Mouse (Mus musculus) effector memory CD4-positive, alpha-beta T cell, adult 5 months (primary cell): ENCODE results near the gene Ddx20. TPM values are rescaled to one million over a fixed set of nuclear protein-coding genes. Genes with fewer than 3 reads are reported as not detected.

Experiments
- polyA plus RNA-seq: library from polyadenylated mRNA; unstranded; fragments of 100-300 nt; shearing (Covaris generic); gene quantifications from one replicate; pipeline ENCODE4 v1.2.1, GENCODE M21; 2017

The Ddx20 gene
- polyA plus RNA-seq: 17.4 TPM

DNA sequence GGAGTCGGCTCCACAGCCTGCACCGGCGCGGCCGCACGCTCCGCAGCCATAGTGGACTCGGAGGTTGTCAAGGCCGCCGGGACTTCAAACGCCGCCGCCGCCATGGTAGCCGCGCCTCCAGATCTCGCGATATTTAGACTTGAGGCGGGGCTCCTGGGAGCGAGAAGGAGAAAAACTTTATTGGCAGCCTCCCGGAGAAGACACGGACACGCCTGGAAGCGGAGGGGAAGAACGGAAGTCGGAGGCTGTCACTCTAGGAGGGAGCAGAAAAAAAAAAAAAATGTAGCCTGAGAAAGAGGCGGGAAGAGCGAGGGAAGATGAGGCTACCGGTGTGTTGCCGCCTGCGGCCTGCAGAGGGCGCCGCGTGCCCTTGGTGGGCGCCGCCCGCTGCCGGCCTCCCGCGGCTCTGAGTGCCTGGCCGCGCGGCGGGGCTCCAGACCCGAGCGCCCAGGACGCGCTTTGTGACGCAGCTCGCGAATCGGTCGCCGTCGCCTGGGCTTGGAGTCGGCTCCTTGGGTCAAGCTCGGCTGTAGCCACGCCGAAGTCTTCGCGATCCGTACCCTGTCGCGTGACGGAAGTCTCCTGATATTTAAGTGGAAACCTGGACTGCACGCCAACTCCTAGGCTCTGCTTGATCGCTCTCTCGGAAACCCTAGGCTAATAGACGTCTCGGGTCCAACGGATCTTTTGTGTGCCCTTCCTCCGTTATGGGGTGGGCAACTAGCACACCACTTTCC lies at the start of gene Ddx20:
Gene Ddx20, minus strand, starts transcription at position 251 of the 737 bp plus-strand sequence.

GRCm38 (mm10) chr3:105704031-105705008 lies 16.9 kb upstream of the Ddx20 start, which contains the start of gene Inka2:
Inka2 (plus strand) TSS chr3:105704599.

Other genes starting within 250 kb of the Ddx20 start
- not detected for gene Kcnd3, start 235.2 kb downstream of the Ddx20 start, polyA plus RNA-seq
- gene Inka2, start 17.0 kb upstream of the Ddx20 start, polyA plus RNA-seq: 0.31 TPM
- gene Rap1a, start 113.8 kb upstream of the Ddx20 start, polyA plus RNA-seq: 228 TPM
- not detected for gene Adora3, start 183.3 kb upstream of the Ddx20 start, polyA plus RNA-seq
- not detected for gene Tmigd3, start 183.3 kb upstream of the Ddx20 start, polyA plus RNA-seq
- gene I830077J02Rik, start 245.1 kb upstream of the Ddx20 start, polyA plus RNA-seq: 0.51 TPM